Mouse (Mus musculus): ENCODE measurements around the gene Map1a. TPM values are rescaled to one million over a fixed set of nuclear protein-coding genes. Genes with fewer than 3 reads are reported as not detected.

Map1a gene
- polyA plus RNA-seq, 1 experiment from 2014 or later = 20.6 TPM

DNA sequence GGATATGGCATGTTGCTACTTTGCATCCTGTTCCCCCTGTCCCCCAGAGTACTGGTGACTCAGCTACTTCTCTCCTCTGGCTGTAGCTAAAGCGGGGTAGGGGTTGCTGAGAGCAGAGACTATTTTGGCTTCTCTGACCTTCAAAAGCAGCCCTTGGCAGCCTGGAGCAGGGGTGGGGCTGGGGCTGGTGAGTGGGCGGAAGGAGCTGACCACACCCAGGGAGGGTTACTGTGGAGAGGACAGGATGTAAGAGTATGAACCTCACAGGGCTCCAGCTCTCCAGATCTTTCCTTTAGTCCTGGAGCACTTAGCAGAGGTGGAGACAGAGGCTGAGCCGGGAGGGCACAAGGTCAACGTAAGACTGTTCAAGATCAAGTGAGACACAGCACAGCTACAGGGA is 4.8 kb downstream of the Map1a start:
- Histone ChIP-seq H3K4me3 (replicated peaks) (peak overlapping the region; percentile 50), H3K27ac (peak overlapping the region; percentile 88), H3K4me1 (replicated peaks) (peaks cover 69% of the 10 kb centered on the region), H3K27me3 (no peaks in the 10 kb centered on the region), H3K4me2 (replicated peaks) (peak overlapping the region; percentile 77), H3K9ac (replicated peaks) (peak overlapping the region; percentile 63), H3K36me3 (peaks cover 8% of the 10 kb centered on the region), H3K9me3 (no peaks in the 10 kb centered on the region)
- no peak for ATAC-seq
- WGBS = 33% methylated on average over 4 of the region's 4 CpGs

DNA sequence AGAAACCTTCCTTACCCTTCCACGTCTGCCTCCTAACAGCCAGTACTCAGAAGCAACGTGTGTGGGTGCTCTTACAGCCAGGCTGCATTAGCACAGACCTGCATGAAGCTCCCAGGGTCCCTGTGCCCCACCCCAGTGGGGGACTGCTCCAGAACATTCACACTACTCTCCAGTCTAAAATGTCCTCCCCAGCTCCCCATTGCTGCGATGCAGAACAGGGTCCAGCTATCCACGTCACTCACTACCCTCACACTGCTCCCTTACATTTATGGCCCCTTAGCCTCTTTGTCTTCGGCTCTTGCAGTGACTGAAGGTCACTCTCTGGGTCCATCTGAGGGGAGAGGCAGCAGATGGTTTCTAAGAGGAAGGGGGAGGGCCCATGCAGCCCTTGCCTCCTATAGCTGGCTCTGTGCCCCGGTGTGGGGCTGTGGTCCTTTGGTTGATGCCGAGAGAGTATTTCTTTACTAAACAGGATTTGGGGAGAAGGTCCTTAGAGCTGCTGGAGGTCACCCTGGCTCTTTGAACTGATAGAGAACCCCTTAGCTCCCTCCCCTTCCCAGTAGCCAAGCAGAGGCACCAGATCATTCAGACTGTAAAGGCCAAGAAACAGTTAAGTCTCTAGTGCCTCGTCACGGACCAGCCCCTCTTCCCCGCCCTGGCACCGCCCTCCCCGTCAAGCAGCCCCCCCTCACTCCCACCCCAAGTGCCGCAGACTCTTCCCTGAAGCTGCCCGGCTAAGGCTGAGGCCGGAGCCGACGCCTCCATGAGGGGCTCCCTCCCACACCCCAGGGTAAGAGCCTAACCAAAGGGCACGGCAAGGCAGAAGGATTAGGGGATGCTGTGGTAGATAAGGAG is 5.6 kb downstream of the Map1a start:
- Histone ChIP-seq H3K36me3 (peaks cover 16% of the 10 kb centered on the region), H3K4me1 (replicated peaks) (peaks cover 66% of the 10 kb centered on the region), H3K9ac (replicated peaks) (peak overlapping the region; percentile 63), H3K9me3 (no peaks in the 10 kb centered on the region), H3K27me3 (no peaks in the 10 kb centered on the region), H3K27ac (peak overlapping the region; percentile 88), H3K4me2 (replicated peaks) (peak overlapping the region; percentile 77), H3K4me3 (replicated peaks) (peak overlapping the region; percentile 50)
- peak; percentile 77 for ATAC-seq
- WGBS = 1% methylated on average over 18 of the region's 18 CpGs

DNA sequence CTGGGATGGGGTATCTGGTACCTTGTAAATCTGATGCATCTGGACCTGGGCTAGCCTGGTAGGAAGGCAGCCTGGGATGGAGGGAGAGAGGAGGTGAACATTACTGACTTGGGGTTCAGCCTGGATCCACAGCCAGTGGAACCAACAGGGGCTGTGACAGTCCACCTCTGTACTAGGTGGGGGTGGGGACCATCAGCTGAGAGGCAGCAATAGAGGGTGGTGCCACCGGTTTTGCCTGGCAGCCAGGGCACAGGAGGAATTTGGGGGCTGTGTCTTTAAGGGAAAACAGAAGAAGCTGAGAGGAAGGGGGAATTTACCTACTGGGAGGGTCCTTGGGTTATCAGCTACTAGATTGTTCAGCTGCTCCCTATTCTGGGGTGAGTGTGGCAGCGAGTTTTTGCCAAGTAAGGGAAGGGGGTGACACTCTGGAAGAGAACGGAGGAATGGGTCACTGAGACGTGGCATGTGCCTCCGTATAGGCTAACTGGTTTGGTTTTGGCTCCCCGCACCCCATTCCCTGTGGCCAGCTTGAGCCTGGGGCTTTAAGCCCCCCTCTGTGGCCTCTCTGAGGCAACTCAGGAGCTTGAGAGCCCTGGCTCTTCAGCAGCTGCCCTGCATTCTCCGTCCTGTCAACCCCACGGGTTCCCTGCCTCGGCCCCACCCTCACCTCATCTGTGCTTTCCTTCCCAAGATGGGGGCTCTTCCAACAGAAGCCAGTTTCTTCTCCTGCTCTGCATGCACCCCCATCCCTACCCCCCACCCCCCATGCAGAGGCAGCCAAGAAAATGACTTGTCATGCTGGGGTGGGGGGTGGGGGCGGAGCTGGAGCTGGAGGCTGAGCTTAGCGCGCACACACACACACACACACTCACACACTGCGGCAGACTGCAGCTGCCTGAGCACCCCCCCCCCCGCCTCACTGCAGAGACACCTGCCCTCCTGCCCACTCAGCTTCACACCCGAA is 6.5 kb downstream of the Map1a start:
- peaks cover 25% of the 10 kb centered on the region for H3K36me3 ChIP-seq

DNA sequence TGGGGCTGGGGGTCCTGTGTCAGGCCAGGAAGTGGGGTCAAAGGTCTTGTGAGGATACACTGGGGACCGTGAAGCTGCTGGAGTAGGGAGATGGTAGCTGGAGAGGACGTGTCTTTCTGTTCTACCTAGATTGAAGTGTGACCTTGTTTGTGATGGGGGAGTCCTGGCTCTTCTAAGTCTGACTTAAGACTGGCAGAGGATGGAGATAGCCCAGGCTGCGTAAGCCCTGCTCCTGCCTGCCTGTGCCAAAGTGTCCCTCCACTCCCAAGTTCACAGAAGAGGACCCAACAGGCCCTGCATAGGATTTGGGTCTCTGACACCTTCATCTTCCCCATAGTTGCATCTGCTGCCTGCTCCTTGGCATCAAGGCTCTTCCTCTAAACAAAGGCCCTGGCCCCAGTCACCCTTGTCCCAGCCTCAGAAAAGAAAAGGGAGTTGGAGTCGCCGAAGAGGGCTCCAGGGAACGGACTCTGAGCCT is 7.4 kb downstream of the Map1a start:
- ATAC-seq = no peak
- H3K36me3 ChIP-seq = peaks cover 34% of the 10 kb centered on the region
- H3K27me3 ChIP-seq = no peaks in the 10 kb centered on the region
- H3K9me3 ChIP-seq = no peaks in the 10 kb centered on the region
- H3K9ac ChIP-seq (replicated peaks) = peak overlapping the region; percentile 63
- H3K27ac ChIP-seq = peak overlapping the region; percentile 88
- 5% methylated on average over 6 of the region's 6 CpGs for WGBS
- H3K4me3 ChIP-seq (replicated peaks) = peak overlapping the region; percentile 50
- H3K4me1 ChIP-seq (replicated peaks) = peaks cover 54% of the 10 kb centered on the region
- H3K4me2 ChIP-seq (replicated peaks) = peak overlapping the region; percentile 77

More for the DNA sequence above, 6.5 kb downstream of the Map1a start:
- Histone ChIP-seq H3K27ac (peak overlapping the region; percentile 88), H3K9ac (replicated peaks) (peak overlapping the region; percentile 63), H3K4me3 (replicated peaks) (peak overlapping the region; percentile 50), H3K9me3 (no peaks in the 10 kb centered on the region), H3K27me3 (no peaks in the 10 kb centered on the region), H3K4me2 (replicated peaks) (peak overlapping the region; percentile 77), H3K4me1 (replicated peaks) (peaks cover 57% of the 10 kb centered on the region)
- ATAC-seq = peak; percentile 64
- under 1% methylated on average over 15 of the region's 15 CpGs for WGBS

DNA sequence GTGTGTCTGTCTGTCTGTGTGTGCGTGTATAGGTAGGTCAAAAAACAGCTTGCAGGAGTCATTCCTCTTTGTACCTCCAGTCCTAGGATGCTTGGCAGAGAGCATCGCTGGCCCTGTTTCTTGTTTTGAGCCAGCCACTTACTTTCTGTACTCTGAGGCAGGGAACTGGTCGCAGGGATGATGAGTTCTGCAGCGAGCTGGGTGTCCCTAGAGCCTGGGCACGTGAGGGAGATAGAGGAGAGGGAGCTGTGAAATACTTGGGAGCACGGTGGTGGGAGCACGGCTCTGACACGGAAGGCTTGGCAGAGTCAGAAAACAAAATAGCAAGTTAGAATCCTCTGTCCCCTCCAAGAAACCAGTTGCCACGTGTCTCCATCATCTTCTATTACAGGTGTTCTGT is 8.3 kb downstream of the Map1a start:
- peaks cover 51% of the 10 kb centered on the region for H3K4me1 ChIP-seq (replicated peaks)
- 8% methylated on average over 9 of the region's 9 CpGs for WGBS
- ATAC-seq = no peak
- no peaks in the 10 kb centered on the region for H3K9me3 ChIP-seq
- H3K36me3 ChIP-seq = peaks cover 43% of the 10 kb centered on the region
- peak overlapping the region; percentile 50 for H3K4me3 ChIP-seq (replicated peaks)
- peak overlapping the region; percentile 63; the same call in 1 of the 2 replicates for H3K9ac ChIP-seq (replicated peaks)
- H3K4me2 ChIP-seq (replicated peaks) = peak overlapping the region; percentile 77
- no peaks in the 10 kb centered on the region for H3K27me3 ChIP-seq
- peak overlapping the region; percentile 88; the same call in 1 of the 2 replicates for H3K27ac ChIP-seq

DNA sequence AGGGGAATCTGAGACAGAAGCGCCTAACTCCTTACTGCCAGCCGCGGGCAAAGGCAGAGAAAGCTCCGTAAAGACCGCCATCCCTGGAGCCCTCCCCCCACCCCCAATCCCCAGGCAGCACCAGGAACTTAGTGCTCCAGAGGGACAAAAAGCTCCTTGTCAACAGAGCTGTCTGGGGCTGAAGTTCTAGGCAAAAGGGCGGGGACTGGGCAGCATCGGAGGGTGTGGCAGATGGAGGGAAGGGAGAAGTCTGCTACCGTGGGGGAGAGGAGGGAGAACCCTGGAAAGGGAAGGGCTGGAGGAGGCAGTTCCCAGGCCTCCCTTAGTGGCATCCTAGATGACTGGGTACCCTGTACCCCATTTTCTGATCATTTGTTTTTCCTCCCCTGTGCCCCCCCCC is 8.7 kb downstream of the Map1a start:
- H3K27me3 ChIP-seq = no peaks in the 10 kb centered on the region
- peak overlapping the region; percentile 50; the same call in 1 of the 2 replicates for H3K4me3 ChIP-seq (replicated peaks)
- peaks cover 48% of the 10 kb centered on the region for H3K36me3 ChIP-seq
- peaks cover 51% of the 10 kb centered on the region for H3K4me1 ChIP-seq (replicated peaks)
- no peak overlapping the region for H3K9ac ChIP-seq (replicated peaks)
- no peak for ATAC-seq
- H3K27ac ChIP-seq = no peak overlapping the region
- WGBS = 6% methylated on average over 8 of the region's 8 CpGs
- peak overlapping the region; percentile 77 for H3K4me2 ChIP-seq (replicated peaks)
- H3K9me3 ChIP-seq = no peaks in the 10 kb centered on the region

DNA sequence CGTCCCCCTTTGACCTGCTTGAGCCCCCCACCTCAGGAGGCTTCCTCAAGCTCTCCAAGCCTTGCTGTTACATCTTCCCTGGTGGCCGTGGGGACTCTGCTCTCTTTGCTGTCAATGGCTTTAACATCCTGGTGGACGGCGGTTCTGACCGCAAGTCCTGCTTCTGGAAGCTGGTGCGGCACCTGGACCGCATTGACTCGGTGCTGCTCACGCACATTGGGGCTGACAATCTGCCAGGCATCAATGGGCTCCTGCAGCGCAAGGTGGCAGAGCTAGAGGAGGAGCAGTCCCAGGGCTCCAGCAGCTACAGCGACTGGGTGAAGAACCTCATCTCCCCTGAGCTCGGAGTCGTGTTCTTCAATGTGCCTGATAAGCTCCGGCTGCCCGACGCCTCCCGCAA is 10.1 kb downstream of the Map1a start:
- H3K36me3 ChIP-seq = peaks cover 61% of the 10 kb centered on the region
- WGBS = 91% methylated on average over 17 of the region's 17 CpGs

DNA sequence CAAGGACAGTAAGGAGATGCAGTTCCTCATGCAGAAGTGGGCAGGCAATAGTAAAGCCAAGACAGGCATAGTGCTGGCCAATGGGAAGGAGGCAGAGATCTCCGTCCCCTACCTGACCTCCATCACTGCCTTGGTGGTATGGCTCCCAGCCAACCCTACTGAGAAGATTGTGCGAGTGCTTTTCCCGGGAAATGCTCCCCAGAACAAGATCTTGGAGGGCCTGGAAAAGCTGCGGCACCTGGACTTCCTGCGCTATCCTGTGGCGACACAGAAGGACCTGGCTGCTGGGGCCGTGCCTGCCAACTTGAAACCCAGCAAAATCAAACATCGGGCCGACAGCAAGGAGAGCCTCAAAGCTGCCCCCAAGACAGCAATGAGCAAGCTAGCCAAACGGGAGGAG is 10.6 kb downstream of the Map1a start:
- Histone ChIP-seq H3K27ac (no peak overlapping the region), H3K36me3 (peaks cover 67% of the 10 kb centered on the region), H3K9me3 (no peaks in the 10 kb centered on the region), H3K27me3 (no peaks in the 10 kb centered on the region), H3K9ac (replicated peaks) (no peak overlapping the region), H3K4me2 (replicated peaks) (no peak overlapping the region), H3K4me1 (replicated peaks) (peaks cover 35% of the 10 kb centered on the region), H3K4me3 (replicated peaks) (no peak overlapping the region)
- 91% methylated on average over 10 of the region's 10 CpGs for WGBS
- no peak for ATAC-seq

More for the DNA sequence above, 10.1 kb downstream of the Map1a start:
- H3K9ac ChIP-seq (replicated peaks) = no peak overlapping the region
- H3K4me2 ChIP-seq (replicated peaks) = no peak overlapping the region
- H3K9me3 ChIP-seq = no peaks in the 10 kb centered on the region
- no peak overlapping the region for H3K27ac ChIP-seq
- peaks cover 41% of the 10 kb centered on the region for H3K4me1 ChIP-seq (replicated peaks)
- no peak overlapping the region for H3K4me3 ChIP-seq (replicated peaks)
- no peaks in the 10 kb centered on the region for H3K27me3 ChIP-seq
- no peak for ATAC-seq

DNA sequence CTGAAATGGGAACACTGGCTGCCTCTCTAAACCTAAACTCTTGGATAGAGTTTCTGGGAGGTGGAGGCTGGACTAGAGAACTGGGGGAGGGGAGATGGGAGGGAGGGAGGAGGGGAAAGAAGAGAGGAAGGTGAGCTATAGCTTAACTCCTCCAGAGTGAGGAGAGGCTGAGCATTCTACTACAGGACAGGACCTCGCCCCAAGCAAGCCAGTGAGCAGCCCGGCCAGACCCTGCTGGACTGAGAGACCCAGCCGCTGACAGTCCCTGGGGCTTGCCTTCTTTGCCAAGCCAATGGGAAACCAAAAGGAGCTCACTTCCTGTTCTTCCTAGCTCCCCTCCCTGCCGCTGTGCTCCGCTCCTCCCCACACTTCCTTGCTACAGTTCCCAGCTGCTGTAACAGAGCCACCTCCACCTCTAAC is 19.6 kb downstream of the Map1a start:
- H3K4me3 ChIP-seq (replicated peaks) = no peak overlapping the region
- no peaks in the 10 kb centered on the region for H3K27me3 ChIP-seq
- H3K9ac ChIP-seq (replicated peaks) = no peak overlapping the region
- ATAC-seq = no peak
- no peaks in the 10 kb centered on the region for H3K4me1 ChIP-seq (replicated peaks)
- H3K9me3 ChIP-seq = no peaks in the 10 kb centered on the region
- no peak overlapping the region for H3K4me2 ChIP-seq (replicated peaks)
- 55% methylated on average over 5 of the region's 5 CpGs for WGBS
- no peak overlapping the region for H3K27ac ChIP-seq
- peaks cover 68% of the 10 kb centered on the region for H3K36me3 ChIP-seq

DNA sequence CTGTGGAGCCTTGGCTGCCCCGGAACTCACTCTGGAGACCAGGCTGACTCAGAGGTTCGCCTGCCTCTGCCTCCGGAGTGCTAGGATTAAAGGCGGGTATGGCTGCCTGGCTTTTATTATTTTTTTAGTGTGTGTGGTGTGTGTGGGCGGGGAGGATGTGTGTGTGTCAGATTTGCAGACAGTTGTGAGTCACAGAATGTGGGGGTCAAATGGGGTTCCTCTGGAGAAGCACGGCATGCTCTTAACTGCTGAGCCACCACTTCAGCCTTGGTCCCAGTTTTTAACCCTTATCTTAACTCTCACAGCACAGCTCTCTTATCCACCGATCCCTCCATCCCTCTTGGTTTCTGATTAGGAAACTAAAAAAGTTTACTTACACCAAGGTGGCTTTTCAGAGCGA is 26.9 kb downstream of the Map1a start:
- Histone ChIP-seq H3K4me1 (replicated peaks) (no peaks in the 10 kb centered on the region), H3K27me3 (no peaks in the 10 kb centered on the region), H3K4me2 (replicated peaks) (no peak overlapping the region), H3K4me3 (replicated peaks) (no peak overlapping the region), H3K36me3 (peaks cover 38% of the 10 kb centered on the region), H3K27ac (no peak overlapping the region), H3K9ac (replicated peaks) (no peak overlapping the region), H3K9me3 (no peaks in the 10 kb centered on the region)
- no peak for ATAC-seq
- 85% methylated on average over 8 of the region's 8 CpGs for WGBS

DNA sequence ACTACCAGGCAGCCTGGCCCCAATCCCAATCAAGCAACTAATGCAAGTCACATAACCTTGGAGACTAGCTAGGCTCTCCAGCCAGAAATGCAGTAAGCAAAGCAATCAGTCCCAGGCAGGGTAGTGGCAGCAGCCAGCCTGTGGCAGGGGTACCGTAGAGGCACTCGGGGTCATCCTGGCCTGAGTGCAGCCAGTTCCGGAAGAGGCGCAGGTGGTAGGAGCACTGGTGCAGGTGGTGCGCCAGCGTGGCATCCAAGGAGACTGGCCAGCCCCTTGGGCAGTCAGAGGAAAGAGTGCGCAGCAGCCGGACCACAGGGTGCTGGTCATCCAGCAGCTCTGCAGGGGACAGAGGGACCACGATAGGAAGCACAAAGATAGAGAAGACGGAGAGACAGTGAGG is 33.6 kb downstream of the Map1a start:
- Histone ChIP-seq H3K4me3 (replicated peaks) (no peak overlapping the region), H3K27me3 (no peaks in the 10 kb centered on the region), H3K9me3 (no peaks in the 10 kb centered on the region), H3K4me2 (replicated peaks) (no peak overlapping the region), H3K36me3 (peaks cover 41% of the 10 kb centered on the region), H3K27ac (no peak overlapping the region), H3K4me1 (replicated peaks) (no peaks in the 10 kb centered on the region), H3K9ac (replicated peaks) (no peak overlapping the region)
- no peak for ATAC-seq
- 95% methylated on average over 10 of the region's 10 CpGs for WGBS

Measured in midbrain, embryonic 13.5 days (tissue).